In genomic region chr2:165392156-165392555, GRCm38 (mm10) we compare ENCODE assay signal across 22 mouse cellular contexts. TPM values are rescaled to one million over a fixed set of nuclear protein-coding genes. Genes with fewer than 3 reads are reported as not detected.
DNase-seq lines count a peak whose midpoint lies in the region; ATAC-seq lines count a peak whose summit lies in the region.
"Had no signal": no experiment of that assay in that cellular context is flagged by ENCODE, and none has a peak within 500 bp of the region (broad histone marks: within the 10 kb centered on the region; RNA-seq: fewer than 3 reads in every experiment).

No protein-coding gene starts in this region.

- 74% methylated on average over 4 of the region's 4 CpGs for WGBS in limb, embryonic 15.5 days
- WGBS in limb, embryonic 10.5 days: 85% methylated on average over 4 of the region's 4 CpGs
- 88% methylated on average over 4 of the region's 4 CpGs for WGBS in midbrain, embryonic 14.5 days

- H3K9me3 ChIP-seq in limb, embryonic 15.5 days: no peaks in the 10 kb centered on the region
- H3K9me3 ChIP-seq in limb, embryonic 10.5 days (replicated peaks): no peaks in the 10 kb centered on the region
- H3K9me3 ChIP-seq in midbrain, embryonic 14.5 days (ENCODE audit: control insufficient read depth, low read length): no peaks in the 10 kb centered on the region
- H3K9me3 ChIP-seq: embryonic facial prominence, embryonic 15.5 days; forebrain, embryonic 10.5 days; heart, embryonic 15.5 days had no signal

- intact Hi-C loops in heart, postnatal 14 days (cut with DNase I): loop anchor here (2.0 kb wide), 1 partner anchor 95 kb away; no protein-coding TSS in a partner anchor

- 0 out of 2 replicates have a peak overlapping the region, but pooled peaks have one; percentile 33 for H3K27ac ChIP-seq in limb, embryonic 15.5 days
- no peak overlapping the region for H3K27ac ChIP-seq in limb, embryonic 10.5 days
- no peak overlapping the region for H3K27ac ChIP-seq in midbrain, embryonic 14.5 days (replicated peaks; ENCODE audit: low read depth, low read length)
- H3K27ac ChIP-seq: embryonic facial prominence, embryonic 15.5 days; forebrain, embryonic 10.5 days; heart, adult 2 months; heart, embryonic 15.5 days; hindbrain, embryonic 10.5 days had no signal

- no peak overlapping the region for H3K9ac ChIP-seq in limb, embryonic 15.5 days
- H3K9ac ChIP-seq in midbrain, embryonic 14.5 days (replicated peaks; ENCODE audit: low read length): no peak overlapping the region
- H3K9ac ChIP-seq: embryonic facial prominence, embryonic 15.5 days; heart, embryonic 15.5 days had no signal

- H3K4me1 ChIP-seq in limb, embryonic 15.5 days: peaks cover 12% of the 10 kb centered on the region
- H3K4me1 ChIP-seq in limb, embryonic 10.5 days: peaks cover 17% of the 10 kb centered on the region
- H3K4me1 ChIP-seq in midbrain, embryonic 14.5 days (ENCODE audit: control insufficient read depth, insufficient read depth, low read length): peaks cover 4% of the 10 kb centered on the region

- ATAC-seq in frontal cortex, adult (ENCODE audit: low TSS enrichment): peak; percentile 45; the same call in 1 of the 2 replicates
- ATAC-seq in limb, embryonic 15.5 days (ENCODE audit: insufficient number of reproducible peaks, low FRiP score, low TSS enrichment, low read depth): no peak
- no peak for ATAC-seq in midbrain, embryonic 14.5 days (ENCODE audit: low FRiP score, low TSS enrichment)
- ATAC-seq: forebrain, embryonic 14.5 days; inflammation-experienced regulatory T-cells, adult 6 months had no signal

- DNase-seq in frontal cortex, postnatal 25 days (ENCODE audit: low spot score in 2 of 2): no peak
- no peak for DNase-seq in limb, embryonic 10.5 days (ENCODE audit: low spot score)
- peak; percentile 88 for DNase-seq in NIH3T3 (ENCODE audit: low read depth)
- no peak for DNase-seq in midbrain, embryonic 14.5 days
- no peak for DNase-seq in heart, postnatal 14 days

- no peaks in the 10 kb centered on the region for H3K27me3 ChIP-seq in limb, embryonic 15.5 days
- no peaks in the 10 kb centered on the region for H3K27me3 ChIP-seq in limb, embryonic 10.5 days (ENCODE audit: low read depth, poor library complexity, severe bottlenecking)
- no peaks in the 10 kb centered on the region for H3K27me3 ChIP-seq in midbrain, embryonic 14.5 days (ENCODE audit: control insufficient read depth, insufficient read depth, low read length)
- H3K27me3 ChIP-seq: embryonic facial prominence, embryonic 15.5 days; heart, embryonic 15.5 days had no signal

- H3K4me3 ChIP-seq in limb, embryonic 15.5 days: no peak overlapping the region
- H3K4me3 ChIP-seq in limb, embryonic 10.5 days: no peak overlapping the region
- no peak overlapping the region for H3K4me3 ChIP-seq in midbrain, embryonic 14.5 days (replicated peaks; ENCODE audit: low read depth, low read length)
- H3K4me3 ChIP-seq: embryonic facial prominence, embryonic 15.5 days; erythroblast, embryonic 14.5 days; forebrain, embryonic 10.5 days; heart, adult 2 months; heart, embryonic 15.5 days; hindbrain, embryonic 10.5 days had no signal

- H3K4me2 ChIP-seq in limb, embryonic 15.5 days: no peak overlapping the region
- no peak overlapping the region for H3K4me2 ChIP-seq in midbrain, embryonic 14.5 days (ENCODE audit: low read length)
- H3K4me2 ChIP-seq: embryonic facial prominence, embryonic 15.5 days; heart, embryonic 11.5 days; heart, embryonic 15.5 days had no signal

- no peaks in the 10 kb centered on the region for H3K36me3 ChIP-seq in limb, embryonic 15.5 days
- H3K36me3 ChIP-seq in limb, embryonic 10.5 days: no peaks in the 10 kb centered on the region
- H3K36me3 ChIP-seq in midbrain, embryonic 14.5 days (ENCODE audit: control insufficient read depth, insufficient read depth, low read length): no peaks in the 10 kb centered on the region
- H3K36me3 ChIP-seq: embryonic facial prominence, embryonic 15.5 days; forebrain, embryonic 10.5 days; heart, embryonic 15.5 days; hindbrain, embryonic 10.5 days had no signal

RNA-seq across cellular contexts. Expression of gene Zfp334, which starts 4.1 kb away (rescaled TPM):
- 5.1 and 6.6 TPM in 2 replicates for polyA plus RNA-seq in limb, embryonic 15.5 days (2015; fragmentation: Nextera tagmentation; extraction: Ambion mirVana)
- 18.8 and 20.2 TPM in 2 replicates for polyA plus RNA-seq in limb, embryonic 10.5 days (2016; fragmentation: Nextera tagmentation; extraction: Ambion mirVana)
- 11.7 and 15.7 TPM in 2 replicates for polyA plus RNA-seq in midbrain, embryonic 14.5 days (2014; fragmentation: Nextera tagmentation; extraction: Ambion mirVana)
- 1 to 10 TPM; 2.9 to 3.0 TPM for total RNA-seq in heart, postnatal 14 days (2021)
- total RNA-seq: CH12.LX had no signal
- polyA plus RNA-seq: erythroblast, embryonic 14.5 days; inflammation-experienced regulatory T-cells, adult 6 months had no signal

RNA-seq across cellular contexts. Expression of gene Ocstamp, which starts 8.0 kb away (rescaled TPM):
- 0.27 and 0.79 TPM in 2 replicates for polyA plus RNA-seq in limb, embryonic 15.5 days (2015; fragmentation: Nextera tagmentation; extraction: Ambion mirVana)
- 0.10 TPM in 2 replicates for polyA plus RNA-seq in limb, embryonic 10.5 days (2016; fragmentation: Nextera tagmentation; extraction: Ambion mirVana)
- 0.08 TPM in 1 of 2 replicates, not detected in the other for polyA plus RNA-seq in midbrain, embryonic 14.5 days (2014; fragmentation: Nextera tagmentation; extraction: Ambion mirVana)
- not detected for total RNA-seq in heart, postnatal 14 days (2021)
- total RNA-seq: CH12.LX; heart, adult 2 months had no signal
- polyA plus RNA-seq: cerebellum, adult 2 months; forebrain, embryonic 14.5 days; heart, embryonic 11.5 days; hindbrain, embryonic 10.5 days; inflammation-experienced regulatory T-cells, adult 6 months had no signal

RNA-seq across cellular contexts. Expression of gene Zfp663, which starts 23.6 kb away (rescaled TPM):
- 0.30 and 0.58 TPM in 2 replicates for polyA plus RNA-seq in limb, embryonic 15.5 days (2015; fragmentation: Nextera tagmentation; extraction: Ambion mirVana)
- 0.64 and 1.3 TPM in 2 replicates for polyA plus RNA-seq in limb, embryonic 10.5 days (2016; fragmentation: Nextera tagmentation; extraction: Ambion mirVana)
- 8.4 and 10.8 TPM in 2 replicates for polyA plus RNA-seq in midbrain, embryonic 14.5 days (2014; fragmentation: Nextera tagmentation; extraction: Ambion mirVana)
- total RNA-seq in heart, postnatal 14 days (2021): not detected
- total RNA-seq: adrenal gland, adult 2 months; adrenal gland, postnatal 25 days; CH12.LX; heart, adult 2 months; heart, postnatal 25 days had no signal
- polyA plus RNA-seq: adrenal gland, adult 2 months; cerebellum, adult 2 months; erythroblast, embryonic 14.5 days; gonadal fat pad, adult 2 months; heart, adult 2 months; inflammation-experienced regulatory T-cells, adult 6 months had no signal
